Mouse (Mus musculus) forebrain, embryonic 16.5 days (tissue): ENCODE results near the gene Dpf3. TPM values are rescaled to one million over a fixed set of nuclear protein-coding genes. Genes with fewer than 3 reads are reported as not detected.

ENCODE experiments used
- ATAC-seq: fragments of 200-750 bp; cut with Nextera tagmentation; 2 replicates; pipeline ENCODE4 v1.8.0; 2017; ENCODE audit warnings: mild to moderate bottlenecking, moderate library complexity
- H3K27ac ChIP-seq: fragments of 300-500 bp; sonication (generic); 2 replicates; pipeline ENCODE4 v1.5.1; 2014; ENCODE audit warnings: low read length, control low read depth
- H3K27me3 ChIP-seq: fragments of 300-500 bp; sonication (generic); replicated peaks from 2 replicates; pipeline ENCODE4 v1.6.1; 2014; ENCODE audit warnings: low read length; ENCODE audit not compliant: control insufficient read depth, insufficient read depth
- H3K36me3 ChIP-seq: fragments of 300-500 bp; sonication (generic); 2 replicates; pipeline ENCODE4 v1.6.1; 2014; ENCODE audit not compliant: control insufficient read depth, insufficient read depth
- H3K4me1 ChIP-seq: fragments of 300-500 bp; sonication (generic); replicated peaks from 2 replicates; pipeline ENCODE4 v1.6.1; 2014; ENCODE audit warnings: low read length; ENCODE audit not compliant: control insufficient read depth, insufficient read depth
- H3K4me2 ChIP-seq: fragments of 300-500 bp; sonication (generic); 2 replicates; pipeline ENCODE4 v1.6.1; 2014; ENCODE audit warnings: mild to moderate bottlenecking, low read length, control low read depth
- H3K4me3 ChIP-seq: fragments of 300-500 bp; sonication (generic); replicated peaks from 2 replicates; pipeline ENCODE4 v1.5.1; 2014; ENCODE audit warnings: mild to moderate bottlenecking, low read length, control low read depth
- H3K9ac ChIP-seq: fragments of 300-500 bp; sonication (generic); replicated peaks from 2 replicates; pipeline ENCODE4 v1.6.1; 2014; ENCODE audit warnings: low read depth, low read length, control low read depth
- H3K9me3 ChIP-seq: fragments of 300-500 bp; sonication (generic); 2 replicates; pipeline ENCODE4 v1.6.1; 2016; ENCODE audit warnings: low read length; ENCODE audit not compliant: control insufficient read depth
- WGBS: fragments of 180-500 bp; shearing (Covaris S2); extraction: QIAGEN DNeasy Blood & Tissue Kit; methylation state at CpG from one replicate; pipeline ENCODE4 v1.1.7; 2014; 5-methylcytosine and 5-hydroxymethylcytosine counted together
- polyA plus RNA-seq: library from polyadenylated mRNA; unstranded; fragments of >200 nt; fragmentation: Nextera tagmentation; extraction: Ambion mirVana; gene quantifications from 2 replicates; pipeline ENCODE4 v1.2.1, GENCODE M21; 2015

Gene Dpf3
- polyA plus RNA-seq, 1 experiment from 2014 or later: 10.3 TPM

DNA sequence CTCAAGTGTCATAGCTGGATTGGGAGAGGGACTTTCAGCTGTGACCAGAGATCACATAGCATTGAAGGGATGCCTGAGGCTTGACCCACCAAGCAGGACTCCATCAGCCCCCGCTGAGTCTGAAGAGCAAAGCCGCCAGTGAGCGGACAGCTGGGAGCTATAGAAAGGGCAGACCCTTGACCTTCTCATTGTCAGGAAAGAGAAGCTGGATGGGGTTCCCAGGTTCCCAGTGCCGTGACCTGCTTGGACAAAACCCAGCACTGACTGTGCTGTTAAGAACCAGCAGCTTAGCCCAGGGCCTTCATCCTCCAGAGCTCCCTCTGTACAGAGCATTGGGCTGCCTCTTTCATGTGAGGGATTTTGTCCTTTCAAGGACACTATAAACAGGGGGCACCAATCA lies 260.5 kb downstream of the Dpf3 start:
- Histone ChIP-seq H3K27me3 (no peaks in the 10 kb centered on the region), H3K9me3 (no peaks in the 10 kb centered on the region), H3K4me3 (no peak overlapping the region), H3K27ac (no peak overlapping the region), H3K4me1 (no peaks in the 10 kb centered on the region), H3K9ac (no peak overlapping the region), H3K36me3 (no peaks in the 10 kb centered on the region), H3K4me2 (no peak overlapping the region)
- 64% methylated on average over 4 of the region's 4 CpGs for WGBS
- ATAC-seq: no peak

DNA sequence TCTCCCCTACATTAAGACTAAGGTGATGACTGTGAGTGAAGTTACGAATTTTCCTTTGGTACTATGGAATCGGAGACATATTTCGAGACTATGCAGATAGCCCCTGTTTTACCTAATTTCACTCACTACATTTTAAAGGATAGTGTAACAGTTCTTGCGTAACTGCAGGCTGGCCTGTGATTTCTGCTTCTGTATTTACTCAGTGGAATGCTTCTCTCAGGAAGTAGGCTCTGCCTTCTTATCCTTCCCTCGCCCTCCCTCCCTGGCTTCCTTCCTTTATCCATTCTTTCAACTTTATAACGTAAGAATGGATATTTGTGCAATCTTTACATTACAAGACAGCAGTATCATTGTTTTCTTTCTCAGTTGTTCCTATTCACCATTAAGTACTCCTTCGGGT lies 266.6 kb downstream of the Dpf3 start:
- Histone ChIP-seq H3K36me3 (no peaks in the 10 kb centered on the region), H3K4me2 (no peak overlapping the region), H3K4me3 (no peak overlapping the region), H3K9ac (no peak overlapping the region), H3K27me3 (no peaks in the 10 kb centered on the region), H3K9me3 (no peaks in the 10 kb centered on the region), H3K27ac (no peak overlapping the region), H3K4me1 (no peaks in the 10 kb centered on the region)
- 84% methylated on average over 7 of the region's 7 CpGs for WGBS
- ATAC-seq: no peak

DNA sequence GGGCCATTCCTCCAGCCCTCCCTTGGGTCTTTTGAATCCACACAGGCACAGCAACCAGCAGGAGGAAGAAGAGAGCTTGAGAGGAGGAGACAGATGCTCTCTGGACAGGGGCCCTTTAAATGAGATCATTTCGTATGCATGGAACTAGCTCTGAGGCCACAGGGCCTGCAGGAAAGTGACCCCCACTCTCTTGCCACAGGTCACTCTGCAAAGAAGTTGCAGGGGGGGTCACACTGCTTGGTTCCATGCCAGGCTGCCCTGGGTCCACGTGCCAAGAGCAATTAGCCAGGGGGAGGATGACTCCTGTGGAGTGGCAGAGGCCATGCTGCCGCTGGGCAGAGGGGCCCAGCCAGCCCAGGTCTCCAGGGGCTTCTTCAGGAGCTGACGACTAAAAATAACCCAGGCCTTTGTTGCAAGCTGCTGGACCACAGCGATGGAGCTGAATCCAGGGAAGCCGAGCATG lies 273.6 kb downstream of the Dpf3 start:
- no peak overlapping the region for H3K4me2 ChIP-seq
- ATAC-seq: no peak; the same call in 1 of the 2 replicates
- H3K9me3 ChIP-seq: no peaks in the 10 kb centered on the region
- 30% methylated on average over 6 of the region's 6 CpGs for WGBS
- no peaks in the 10 kb centered on the region for H3K36me3 ChIP-seq
- peaks cover 8% of the 10 kb centered on the region for H3K4me1 ChIP-seq
- H3K4me3 ChIP-seq: no peak overlapping the region
- no peak overlapping the region for H3K27ac ChIP-seq
- no peaks in the 10 kb centered on the region for H3K27me3 ChIP-seq
- no peak overlapping the region for H3K9ac ChIP-seq

DNA sequence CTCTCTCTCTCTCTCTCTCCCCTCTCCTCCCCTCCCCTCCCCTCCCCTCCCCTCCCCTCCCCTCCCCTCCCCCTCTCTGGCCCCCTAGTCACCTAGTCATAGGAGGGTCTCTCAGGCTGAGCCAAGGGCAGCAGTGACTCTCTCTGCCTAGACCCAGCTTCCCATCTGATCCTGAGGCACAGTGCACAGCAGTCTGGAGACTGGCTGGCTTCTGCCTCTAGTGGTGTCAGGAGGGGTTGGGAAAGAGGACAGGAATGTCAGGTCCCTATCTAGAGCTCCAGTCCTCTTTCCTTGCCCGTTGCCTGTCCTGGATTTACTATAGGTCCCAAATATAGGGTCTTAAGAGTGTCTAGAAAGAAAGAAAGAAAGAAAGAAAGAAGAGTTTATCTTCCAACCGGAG lies 275.5 kb downstream of the Dpf3 start:
- Histone ChIP-seq H3K27ac (no peak overlapping the region), H3K9ac (no peak overlapping the region), H3K9me3 (no peaks in the 10 kb centered on the region), H3K27me3 (no peaks in the 10 kb centered on the region), H3K4me2 (no peak overlapping the region), H3K36me3 (no peaks in the 10 kb centered on the region), H3K4me3 (no peak overlapping the region), H3K4me1 (peaks cover 20% of the 10 kb centered on the region)
- ATAC-seq: no peak
- WGBS: 81% methylated on average over 2 of the region's 2 CpGs

DNA sequence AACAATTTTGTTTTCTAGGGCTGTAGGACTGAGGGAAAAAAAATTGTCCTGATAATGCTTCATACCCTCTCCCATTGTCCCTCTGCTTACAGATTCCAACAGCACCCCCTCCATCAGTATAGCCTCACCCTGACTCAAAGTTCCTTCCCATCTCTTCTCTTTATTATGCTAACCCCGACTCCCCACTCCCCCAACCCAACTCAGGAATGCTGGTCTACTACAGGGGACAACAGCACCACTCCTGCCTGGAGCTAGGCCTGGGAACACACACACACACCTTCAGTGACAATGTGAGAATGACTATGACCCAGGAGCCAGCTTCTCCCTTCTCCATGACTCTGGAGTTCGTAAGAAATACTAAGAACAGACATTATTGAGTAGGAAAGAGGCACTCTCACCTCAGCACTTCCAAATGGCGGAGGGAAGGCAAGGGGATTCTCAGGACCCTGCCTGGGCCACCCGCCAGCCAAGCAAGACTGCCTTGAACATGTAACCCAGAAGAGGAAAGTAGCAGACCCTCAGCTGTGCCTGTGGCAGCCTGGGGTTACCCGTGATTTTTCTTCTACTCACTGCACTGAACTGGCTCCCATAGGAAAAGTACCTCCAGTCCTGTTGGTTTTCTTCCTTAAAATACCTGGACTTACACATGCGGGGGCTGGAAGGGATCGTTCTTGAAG lies 276.2 kb downstream of the Dpf3 start:
- Histone ChIP-seq H3K4me3 (no peak overlapping the region), H3K9ac (no peak overlapping the region), H3K4me1 (peaks cover 20% of the 10 kb centered on the region), H3K9me3 (no peaks in the 10 kb centered on the region), H3K36me3 (no peaks in the 10 kb centered on the region), H3K27ac (no peak overlapping the region), H3K27me3 (no peaks in the 10 kb centered on the region), H3K4me2 (no peak overlapping the region)
- no peak for ATAC-seq
- 80% methylated on average over 7 of the region's 7 CpGs for WGBS

DNA sequence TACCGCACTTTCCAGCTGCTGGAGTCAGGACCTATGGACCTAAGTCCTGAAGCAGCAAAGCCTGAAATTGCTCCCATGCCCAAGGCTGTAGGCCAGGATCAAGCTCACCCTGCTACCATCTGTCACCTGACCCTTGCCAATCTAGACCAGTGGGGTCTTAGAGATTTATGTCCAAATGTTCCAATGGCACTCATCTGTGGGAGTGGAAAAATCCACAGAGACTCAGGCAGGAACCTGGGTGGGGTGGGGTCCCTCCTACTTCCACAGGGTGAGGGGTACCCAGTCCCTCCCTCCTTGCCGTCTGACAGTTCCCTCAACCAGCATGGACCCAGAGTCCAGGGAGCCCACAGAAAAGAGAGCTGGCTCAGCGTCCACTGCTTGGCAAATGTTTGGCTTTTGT lies 276.8 kb downstream of the Dpf3 start:
- WGBS: 73% methylated on average over 3 of the region's 3 CpGs

DNA sequence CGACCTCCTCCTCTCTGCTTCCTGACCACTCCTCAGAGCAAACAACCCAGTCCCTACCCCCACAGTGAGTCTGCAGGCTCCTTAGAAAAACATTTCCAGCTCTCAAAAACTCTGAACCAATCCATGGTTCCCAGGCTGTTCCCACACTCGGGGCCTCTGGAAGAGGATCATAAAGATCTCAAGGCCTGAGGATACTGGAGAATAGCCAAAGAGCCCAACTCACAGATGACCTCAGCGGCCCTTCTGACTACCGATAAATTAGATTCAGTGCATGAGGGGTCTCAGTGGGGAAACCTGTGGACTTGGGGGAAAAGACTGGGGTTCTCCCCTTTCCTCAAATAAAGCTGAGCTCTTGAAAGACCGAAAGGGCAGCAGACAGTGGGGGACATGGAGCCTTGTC lies 277.2 kb downstream of the Dpf3 start:
- Histone ChIP-seq H3K4me1 (peaks cover 20% of the 10 kb centered on the region), H3K9ac (no peak overlapping the region), H3K27me3 (no peaks in the 10 kb centered on the region), H3K4me3 (no peak overlapping the region), H3K27ac (no peak overlapping the region), H3K4me2 (no peak overlapping the region), H3K36me3 (no peaks in the 10 kb centered on the region), H3K9me3 (no peaks in the 10 kb centered on the region)
- no peak for ATAC-seq
- 73% methylated on average over 5 of the region's 5 CpGs for WGBS

More for the DNA sequence above, 276.8 kb downstream of the Dpf3 start:
- H3K9ac ChIP-seq: no peak overlapping the region
- H3K9me3 ChIP-seq: no peaks in the 10 kb centered on the region
- H3K36me3 ChIP-seq: no peaks in the 10 kb centered on the region
- peaks cover 20% of the 10 kb centered on the region for H3K4me1 ChIP-seq
- no peak for ATAC-seq
- no peaks in the 10 kb centered on the region for H3K27me3 ChIP-seq
- no peak overlapping the region for H3K4me3 ChIP-seq
- no peak overlapping the region for H3K4me2 ChIP-seq
- no peak overlapping the region for H3K27ac ChIP-seq

DNA sequence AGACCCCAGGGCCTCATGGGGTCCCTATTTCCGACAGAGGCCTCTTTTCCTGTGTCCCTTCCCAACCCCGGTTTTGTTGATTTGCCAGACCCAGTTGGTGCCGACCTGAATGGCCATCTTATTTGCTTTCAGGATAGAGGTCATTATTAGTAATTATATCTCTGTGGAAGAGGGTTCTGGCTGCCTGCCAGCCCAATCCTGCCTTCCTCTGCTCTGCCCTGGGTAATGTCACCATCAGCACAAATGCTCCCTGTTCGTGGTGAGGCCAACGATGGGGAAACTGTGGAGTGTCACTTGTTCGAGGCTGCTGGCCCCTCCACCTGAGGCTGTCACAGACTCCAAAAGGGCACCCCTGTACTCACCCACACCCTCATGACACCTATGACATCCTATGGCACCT lies 278.1 kb downstream of the Dpf3 start:
- Histone ChIP-seq H3K9me3 (no peaks in the 10 kb centered on the region), H3K9ac (no peak overlapping the region), H3K27ac (no peak overlapping the region), H3K4me2 (no peak overlapping the region), H3K36me3 (no peaks in the 10 kb centered on the region), H3K4me3 (no peak overlapping the region), H3K4me1 (peaks cover 20% of the 10 kb centered on the region), H3K27me3 (no peaks in the 10 kb centered on the region)
- WGBS: 6% methylated on average over 6 of the region's 6 CpGs
- no peak for ATAC-seq

DNA sequence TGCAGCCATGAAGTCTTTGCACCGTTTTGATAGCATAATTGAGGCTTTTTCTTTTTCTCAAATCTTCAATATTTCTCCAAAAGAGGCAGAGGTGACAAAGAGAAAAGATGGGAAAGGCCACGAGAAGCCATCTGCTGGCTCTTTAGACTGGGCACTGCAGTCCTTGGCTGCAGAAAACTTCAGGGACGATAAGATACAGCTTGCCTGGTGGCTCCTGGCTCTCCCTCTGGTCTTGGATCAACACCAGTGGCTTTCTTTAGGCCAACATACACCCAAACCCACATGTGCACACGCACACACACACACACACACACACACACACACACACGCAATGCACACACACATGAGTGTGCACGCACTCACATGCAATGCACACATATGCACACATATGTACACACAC lies 278.7 kb downstream of the Dpf3 start:
- no peaks in the 10 kb centered on the region for H3K36me3 ChIP-seq
- no peak for ATAC-seq
- H3K4me3 ChIP-seq: no peak overlapping the region
- WGBS: 56% methylated on average over 6 of the region's 6 CpGs
- H3K9ac ChIP-seq: no peak overlapping the region
- H3K4me2 ChIP-seq: no peak overlapping the region
- peaks cover 20% of the 10 kb centered on the region for H3K4me1 ChIP-seq
- no peaks in the 10 kb centered on the region for H3K27me3 ChIP-seq
- peak overlapping the region; percentile 51 for H3K27ac ChIP-seq
- no peaks in the 10 kb centered on the region for H3K9me3 ChIP-seq

DNA sequence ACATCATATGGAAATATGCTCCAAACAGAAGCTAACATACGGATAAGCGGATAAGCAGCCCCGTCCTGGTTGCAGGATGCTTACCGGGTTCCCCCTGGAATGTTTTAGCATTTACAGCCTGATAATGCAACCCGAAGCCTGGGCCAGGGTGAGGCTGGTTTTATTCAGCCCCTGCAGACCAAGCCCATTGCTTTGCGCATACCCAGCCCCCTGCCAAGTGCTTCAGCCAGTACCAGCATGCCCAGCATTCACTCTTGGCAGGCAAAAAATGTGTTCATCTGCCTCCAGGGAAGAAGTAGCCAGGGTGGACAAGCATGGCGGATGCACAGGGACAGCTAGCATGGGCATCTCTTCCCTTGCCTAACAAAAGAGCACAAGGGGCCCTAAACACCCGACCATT lies 279.5 kb downstream of the Dpf3 start:
- no peak overlapping the region for H3K9ac ChIP-seq
- H3K4me2 ChIP-seq: no peak overlapping the region
- H3K27ac ChIP-seq: peak overlapping the region; percentile 51
- no peaks in the 10 kb centered on the region for H3K9me3 ChIP-seq
- peak; percentile 69 for ATAC-seq
- no peaks in the 10 kb centered on the region for H3K36me3 ChIP-seq
- no peak overlapping the region for H3K4me3 ChIP-seq
- H3K4me1 ChIP-seq: peaks cover 20% of the 10 kb centered on the region
- WGBS: 44% methylated on average over 8 of the region's 8 CpGs
- H3K27me3 ChIP-seq: no peaks in the 10 kb centered on the region
